Mouse (Mus musculus): Measurements from ENCODE around the gene 1700012B09Rik. TPM values are rescaled to one million over a fixed set of nuclear protein-coding genes. Genes with fewer than 3 reads are reported as not detected.

1700012B09Rik gene
- polyA plus RNA-seq, 1 experiment, result not detected

- H3K27ac ChIP-seq (ENCODE audit: control insufficient read depth, insufficient read depth, low read depth, low read length, poor library complexity), result no peak overlapping the region
- H3K4me3 ChIP-seq (replicated peaks; ENCODE audit: control insufficient read depth, low read depth, low read length), result no peak overlapping the region
- H3K4me1 ChIP-seq (ENCODE audit: control insufficient read depth, insufficient read depth, low read length), result no peaks in the 10 kb centered on the region
- 78% methylated on average over 2 of the region's 2 CpGs for WGBS
- TF ChIP-seq CTCF (IDR thresholded peaks at IDR 0.05; ENCODE audit: control insufficient read depth, insufficient read depth, low read length), result no peak
- TF ChIP-seq POLR2A (IDR thresholded peaks at IDR 0.05; ENCODE audit: borderline replicate concordance, control insufficient read depth, low read depth, low read length), result no peak
Measured at GRCm38 (mm10) chr9:14772074-14772473, 1.2 kb upstream of the 1700012B09Rik start.

- Histone ChIP-seq H3K4me3 (replicated peaks; ENCODE audit: control insufficient read depth, low read depth, low read length) (no peak overlapping the region), H3K4me1 (ENCODE audit: control insufficient read depth, insufficient read depth, low read length) (no peaks in the 10 kb centered on the region), H3K27ac (ENCODE audit: control insufficient read depth, insufficient read depth, low read depth, low read length, poor library complexity) (no peak overlapping the region)
- 77% methylated on average over 5 of the region's 6 CpGs for WGBS
- TF ChIP-seq POLR2A (IDR thresholded peaks at IDR 0.05; ENCODE audit: borderline replicate concordance, control insufficient read depth, low read depth, low read length), result no peak
- TF ChIP-seq CTCF (IDR thresholded peaks at IDR 0.05; ENCODE audit: control insufficient read depth, insufficient read depth, low read length), result no peak
Measured at GRCm38 (mm10) chr9:14769811-14770210, 1.0 kb downstream of the 1700012B09Rik start.

- Histone ChIP-seq H3K4me3 (replicated peaks; ENCODE audit: control insufficient read depth, low read depth, low read length) (no peak overlapping the region), H3K4me1 (ENCODE audit: control insufficient read depth, insufficient read depth, low read length) (no peaks in the 10 kb centered on the region), H3K27ac (ENCODE audit: control insufficient read depth, insufficient read depth, low read depth, low read length, poor library complexity) (no peak overlapping the region)
- TF ChIP-seq POLR2A (IDR thresholded peaks at IDR 0.05; ENCODE audit: borderline replicate concordance, control insufficient read depth, low read depth, low read length) (no peak), CTCF (IDR thresholded peaks at IDR 0.05; ENCODE audit: control insufficient read depth, insufficient read depth, low read length) (no peak)
- WGBS, result 17% methylated on average over 7 of the region's 7 CpGs
Measured at GRCm38 (mm10) chr9:14764765-14765164, 6.1 kb downstream of the 1700012B09Rik start.

GRCm38 (mm10) chr9:14759261-14759660 is 11.6 kb downstream of the 1700012B09Rik start:
- TF ChIP-seq POLR2A (IDR thresholded peaks at IDR 0.05; ENCODE audit: borderline replicate concordance, control insufficient read depth, low read depth, low read length), result no peak
- no peak for TF ChIP-seq CTCF (IDR thresholded peaks at IDR 0.05; ENCODE audit: control insufficient read depth, insufficient read depth, low read length)
- no peak overlapping the region for H3K4me3 ChIP-seq (replicated peaks; ENCODE audit: control insufficient read depth, low read depth, low read length)
- H3K4me1 ChIP-seq (ENCODE audit: control insufficient read depth, insufficient read depth, low read length), result peaks cover 2% of the 10 kb centered on the region; the same call in 1 of the 2 replicates
- no peak overlapping the region; the same call in 1 of the 2 replicates for H3K27ac ChIP-seq (ENCODE audit: control insufficient read depth, insufficient read depth, low read depth, low read length, poor library complexity)

- WGBS, result 23% methylated on average over 7 of the region's 7 CpGs
- H3K4me1 ChIP-seq (ENCODE audit: control insufficient read depth, insufficient read depth, low read length), result peaks cover 2% of the 10 kb centered on the region; the same call in 1 of the 2 replicates
- TF ChIP-seq POLR2A (IDR thresholded peaks at IDR 0.05; ENCODE audit: borderline replicate concordance, control insufficient read depth, low read depth, low read length), result no peak
- no peak for TF ChIP-seq CTCF (IDR thresholded peaks at IDR 0.05; ENCODE audit: control insufficient read depth, insufficient read depth, low read length)
- peak overlapping the region; percentile 32 for H3K27ac ChIP-seq (ENCODE audit: control insufficient read depth, insufficient read depth, low read depth, low read length, poor library complexity)
- H3K4me3 ChIP-seq (replicated peaks; ENCODE audit: control insufficient read depth, low read depth, low read length), result no peak overlapping the region
Measured at GRCm38 (mm10) chr9:14758590-14758989, 12.2 kb downstream of the 1700012B09Rik start.

GRCm38 (mm10) chr9:14754469-14754868 is 16.4 kb downstream of the 1700012B09Rik start:
- TF ChIP-seq POLR2A (IDR thresholded peaks at IDR 0.05; ENCODE audit: borderline replicate concordance, control insufficient read depth, low read depth, low read length) (no peak), CTCF (IDR thresholded peaks at IDR 0.05; ENCODE audit: control insufficient read depth, insufficient read depth, low read length) (no peak)
- 73% methylated on average over 3 of the region's 3 CpGs for WGBS
- H3K4me1 ChIP-seq (ENCODE audit: control insufficient read depth, insufficient read depth, low read length), result peaks cover 5% of the 10 kb centered on the region

GRCm38 (mm10) chr9:14753947-14754346 is 16.9 kb downstream of the 1700012B09Rik start:
- TF ChIP-seq CTCF (IDR thresholded peaks at IDR 0.05; ENCODE audit: control insufficient read depth, insufficient read depth, low read length) (no peak), POLR2A (IDR thresholded peaks at IDR 0.05; ENCODE audit: borderline replicate concordance, control insufficient read depth, low read depth, low read length) (no peak)
- Histone ChIP-seq H3K27ac (ENCODE audit: control insufficient read depth, insufficient read depth, low read depth, low read length, poor library complexity) (no peak overlapping the region), H3K4me1 (ENCODE audit: control insufficient read depth, insufficient read depth, low read length) (peaks cover 4% of the 10 kb centered on the region), H3K4me3 (replicated peaks; ENCODE audit: control insufficient read depth, low read depth, low read length) (no peak overlapping the region)

More at GRCm38 (mm10) chr9:14754469-14754868, 16.4 kb downstream of the 1700012B09Rik start:
- Histone ChIP-seq H3K4me3 (replicated peaks; ENCODE audit: control insufficient read depth, low read depth, low read length) (no peak overlapping the region), H3K27ac (ENCODE audit: control insufficient read depth, insufficient read depth, low read depth, low read length, poor library complexity) (no peak overlapping the region)

- WGBS, result 0% methylated on average over 27 of the region's 28 CpGs
- TF ChIP-seq CTCF (IDR thresholded peaks at IDR 0.05; ENCODE audit: control insufficient read depth, insufficient read depth, low read length), result no peak
- Histone ChIP-seq H3K27ac (ENCODE audit: control insufficient read depth, insufficient read depth, low read depth, low read length, poor library complexity) (peak within 1 kb of the TSS; percentile 82), H3K4me1 (ENCODE audit: control insufficient read depth, insufficient read depth, low read length) (peaks cover 4% of the 10 kb centered on the region), H3K4me3 (replicated peaks; ENCODE audit: control insufficient read depth, low read depth, low read length) (peak within 1 kb of the TSS; percentile 65)
Measured at GRCm38 (mm10) chr9:14752001-14752522, 18.8 kb downstream of the 1700012B09Rik start, which contains the start of gene Fut4. TSS of gene Fut4 (minus strand) at chr9:14752393.

GRCm38 (mm10) chr9:14751503-14752000 is 19.3 kb downstream of the 1700012B09Rik start:
- peak overlapping the region; percentile 82 for H3K27ac ChIP-seq (ENCODE audit: control insufficient read depth, insufficient read depth, low read depth, low read length, poor library complexity)
- under 1% methylated on average over 50 of the region's 50 CpGs for WGBS
- peaks cover 4% of the 10 kb centered on the region for H3K4me1 ChIP-seq (ENCODE audit: control insufficient read depth, insufficient read depth, low read length)
- peak overlapping the region; percentile 65 for H3K4me3 ChIP-seq (replicated peaks; ENCODE audit: control insufficient read depth, low read depth, low read length)
- TF ChIP-seq CTCF (IDR thresholded peaks at IDR 0.05; ENCODE audit: control insufficient read depth, insufficient read depth, low read length) (no peak), POLR2A (IDR thresholded peaks at IDR 0.05; ENCODE audit: borderline replicate concordance, control insufficient read depth, low read depth, low read length) (peak; percentile 32; the same call in 1 of the 2 replicates)
